Mouse (Mus musculus) hindbrain, embryonic 11.5 days (tissue): ENCODE measurements at regions not wholly inside any gene's neighbourhood (a gene's known extent, or its start where the extent isn't known, plus 50 kb on each side); places are given as distances from the start of the nearest gene placed in this dataset.

Experiments used
- ATAC-seq: fragments of 200-750 bp; cut with Nextera tagmentation; 2 replicates; pipeline ENCODE4 v1.8.0; 2017; ENCODE audit warnings: mild to moderate bottlenecking, moderate TSS enrichment, moderate library complexity; ENCODE audit not compliant: low FRiP score
- DNase-seq: peaks from one replicate; pipeline ENCODE4 v3.0.0-alpha.2; 2015; ENCODE audit warnings: low spot score
- H3K27ac ChIP-seq: fragments of 300-500 bp; sonication (generic); 2 replicates; pipeline ENCODE4 v1.5.1; 2014; ENCODE audit warnings: mild to moderate bottlenecking, low read depth, low read length
- H3K27me3 ChIP-seq: fragments of 300-500 bp; sonication (generic); 2 replicates; pipeline ENCODE4 v1.6.1; 2014; ENCODE audit warnings: mild to moderate bottlenecking, low read length, moderate library complexity, mixed read lengths; ENCODE audit not compliant: control insufficient read depth, insufficient read depth
- H3K36me3 ChIP-seq: fragments of 300-500 bp; sonication (generic); 2 replicates; pipeline ENCODE4 v1.6.1; 2014; ENCODE audit warnings: mild to moderate bottlenecking, low read length, moderate library complexity, mixed read lengths; ENCODE audit not compliant: control insufficient read depth, insufficient read depth
- H3K4me1 ChIP-seq: fragments of 300-500 bp; sonication (generic); replicated peaks from 2 replicates; pipeline ENCODE4 v1.6.1; 2014; ENCODE audit warnings: low read length, mixed read lengths; ENCODE audit not compliant: control insufficient read depth, insufficient read depth
- H3K4me2 ChIP-seq: fragments of 300-500 bp; sonication (generic); replicated peaks from 2 replicates; pipeline ENCODE4 v1.6.1; 2014; ENCODE audit warnings: mild to moderate bottlenecking, low read depth, low read length
- H3K4me3 ChIP-seq: fragments of 300-500 bp; sonication (generic); 2 replicates; pipeline ENCODE4 v1.5.1; 2014; ENCODE audit warnings: low read depth, low read length
- H3K9ac ChIP-seq: fragments of 300-500 bp; sonication (generic); 2 replicates; pipeline ENCODE4 v1.6.1; 2014; ENCODE audit warnings: low read depth, low read length
- H3K9me3 ChIP-seq: fragments of 300-500 bp; sonication (generic); 2 replicates; pipeline ENCODE4 v1.6.1; 2016; ENCODE audit warnings: low read length; ENCODE audit not compliant: control insufficient read depth
- WGBS: fragments of 180-500 bp; shearing (Covaris S2); extraction: QIAGEN DNeasy Blood & Tissue Kit; methylation state at CpG from one replicate; pipeline ENCODE4 v1.1.7; 2014; 5-methylcytosine and 5-hydroxymethylcytosine counted together

DNA sequence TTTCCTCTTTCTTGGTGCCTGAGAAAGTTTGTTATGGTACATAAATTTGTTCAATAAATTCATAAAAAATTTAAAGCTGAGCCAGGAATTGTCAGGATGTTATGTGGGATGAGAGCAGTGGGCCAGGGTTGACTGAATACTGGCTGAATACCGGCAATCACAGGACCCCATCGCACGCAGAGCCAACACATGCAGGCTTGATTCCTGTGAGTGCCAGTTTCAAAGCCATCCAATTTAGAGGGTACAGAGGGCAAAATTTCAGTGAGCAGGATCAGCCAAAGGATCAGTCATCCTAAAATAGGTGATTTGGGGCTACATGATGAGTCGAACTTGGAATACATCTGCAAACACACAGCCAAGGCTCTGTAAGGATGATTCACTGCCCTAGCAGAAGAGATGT lies 583.6 kb upstream of the Nectin3 start:
- 94% methylated on average over 4 of the region's 4 CpGs for WGBS
- no peak overlapping the region for H3K4me2 ChIP-seq
- DNase-seq, result no peak
- H3K36me3 ChIP-seq, result no peaks in the 10 kb centered on the region
- ATAC-seq, result no peak
- H3K9ac ChIP-seq, result no peak overlapping the region
- H3K27ac ChIP-seq, result no peak overlapping the region
- no peaks in the 10 kb centered on the region for H3K9me3 ChIP-seq
- no peak overlapping the region for H3K4me3 ChIP-seq
- H3K27me3 ChIP-seq, result no peaks in the 10 kb centered on the region
- H3K4me1 ChIP-seq, result no peaks in the 10 kb centered on the region

DNA sequence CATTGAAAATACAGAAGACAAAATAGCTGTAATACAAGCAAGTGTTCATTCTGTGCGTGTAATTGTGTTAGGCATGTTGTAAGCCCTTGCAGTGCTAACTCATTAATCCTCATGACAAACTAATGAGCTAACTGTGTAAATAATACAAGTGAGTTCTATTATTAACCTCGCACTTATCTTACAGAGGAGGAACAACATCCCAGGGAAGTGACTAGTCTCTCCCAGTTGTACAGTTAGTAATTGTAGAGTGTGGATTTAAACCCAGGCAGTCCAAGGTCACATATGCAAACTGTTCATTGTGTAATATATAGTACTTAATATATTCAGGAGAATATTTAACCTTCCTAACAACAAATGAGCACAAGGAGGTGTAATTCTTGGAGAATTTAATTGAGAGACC lies 582.0 kb upstream of the Nectin3 start:
- Histone ChIP-seq H3K36me3 (no peaks in the 10 kb centered on the region), H3K9me3 (no peaks in the 10 kb centered on the region), H3K9ac (no peak overlapping the region), H3K4me1 (no peaks in the 10 kb centered on the region), H3K4me3 (no peak overlapping the region), H3K27ac (no peak overlapping the region), H3K27me3 (no peaks in the 10 kb centered on the region), H3K4me2 (no peak overlapping the region)
- WGBS, result 67% methylated on average over 2 of the region's 2 CpGs
- no peak for ATAC-seq
- no peak for DNase-seq

DNA sequence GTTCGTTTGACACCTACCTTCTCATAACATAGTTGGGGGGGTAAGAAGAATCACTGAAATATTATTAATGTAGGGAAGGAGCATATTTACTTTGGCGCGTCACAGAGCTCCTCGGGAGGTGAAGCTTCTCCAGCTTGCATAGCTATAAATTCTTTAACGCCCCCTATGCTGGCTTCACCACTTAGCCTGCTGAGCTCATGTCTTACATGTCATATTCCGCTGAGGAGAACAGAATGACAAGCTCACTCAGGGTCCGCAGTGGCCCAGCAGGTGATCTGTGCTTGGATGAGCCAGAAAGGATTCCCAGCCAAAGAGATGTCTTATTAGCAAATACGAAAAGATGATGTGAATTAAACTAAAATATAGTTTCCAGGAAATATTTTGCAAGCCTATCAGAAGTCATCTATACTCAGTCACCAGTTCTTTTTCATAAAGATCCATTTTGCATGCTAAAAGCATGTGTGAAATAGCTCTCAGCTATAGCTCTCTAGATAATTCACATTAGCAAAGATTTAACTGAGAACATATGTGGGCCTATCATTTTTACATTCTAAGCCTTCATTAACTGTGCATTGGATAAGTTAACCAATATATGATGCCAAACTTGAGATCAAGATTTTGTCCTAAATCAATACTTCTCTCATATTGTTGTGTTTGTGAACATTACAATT lies 561.1 kb upstream of the Nectin3 start:
- WGBS, result 82% methylated on average over 8 of the region's 8 CpGs
- DNase-seq (no peak), ATAC-seq (no peak)
- no peaks in the 10 kb centered on the region for H3K4me1 ChIP-seq
- H3K9me3 ChIP-seq, result no peaks in the 10 kb centered on the region
- H3K27me3 ChIP-seq, result no peaks in the 10 kb centered on the region
- no peak overlapping the region for H3K9ac ChIP-seq
- H3K36me3 ChIP-seq, result no peaks in the 10 kb centered on the region
- no peak overlapping the region for H3K27ac ChIP-seq
- no peak overlapping the region for H3K4me3 ChIP-seq
- H3K4me2 ChIP-seq, result no peak overlapping the region

DNA sequence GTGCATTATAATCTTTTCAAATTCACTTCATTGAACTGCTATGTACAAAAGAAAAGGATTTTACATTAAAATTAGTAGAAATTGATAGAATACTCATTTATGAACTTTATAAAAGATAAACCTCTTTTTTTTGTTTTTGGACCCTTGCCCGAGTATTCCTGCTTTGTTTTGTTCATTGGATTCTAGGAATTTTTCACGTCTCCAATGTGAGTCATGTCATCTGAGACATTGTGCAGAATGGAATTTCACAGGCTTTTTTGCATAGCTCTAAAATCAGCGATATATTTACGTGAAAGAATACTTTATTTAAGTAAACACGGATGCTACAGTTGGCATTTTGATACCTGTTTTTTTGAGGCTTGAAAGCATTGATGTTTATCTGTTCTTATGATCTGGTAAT lies 560.5 kb upstream of the Nectin3 start:
- 84% methylated on average over 5 of the region's 5 CpGs for WGBS
- Histone ChIP-seq H3K9me3 (no peaks in the 10 kb centered on the region), H3K4me1 (no peaks in the 10 kb centered on the region), H3K4me3 (no peak overlapping the region), H3K4me2 (no peak overlapping the region), H3K27ac (no peak overlapping the region), H3K27me3 (no peaks in the 10 kb centered on the region), H3K9ac (no peak overlapping the region), H3K36me3 (no peaks in the 10 kb centered on the region)
- ATAC-seq, result no peak
- no peak for DNase-seq

DNA sequence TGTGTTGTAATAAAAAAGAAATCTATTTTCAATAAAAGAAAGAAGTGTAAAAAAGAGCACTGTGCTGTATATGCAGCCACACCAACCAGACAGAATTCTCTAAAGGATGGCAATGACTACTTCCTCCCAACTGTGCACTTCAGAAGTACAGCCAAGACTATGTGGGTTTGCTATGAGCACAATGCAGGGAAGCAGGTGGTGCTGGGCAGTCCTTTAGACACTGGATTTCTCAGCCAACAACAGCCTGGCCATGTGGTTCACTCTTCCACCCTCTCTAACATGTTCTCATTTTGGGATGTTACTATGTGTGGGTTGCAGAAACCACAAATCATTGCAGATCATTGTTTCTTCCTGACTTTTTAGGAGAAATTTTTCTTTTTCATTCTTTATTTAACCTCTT lies 527.6 kb upstream of the Nectin3 start:
- no peak for DNase-seq
- H3K9me3 ChIP-seq, result no peaks in the 10 kb centered on the region
- no peak overlapping the region for H3K4me2 ChIP-seq
- no peak overlapping the region for H3K9ac ChIP-seq
- no peaks in the 10 kb centered on the region for H3K4me1 ChIP-seq
- no peaks in the 10 kb centered on the region for H3K36me3 ChIP-seq
- H3K4me3 ChIP-seq, result no peak overlapping the region
- no peak overlapping the region for H3K27ac ChIP-seq
- no peak for ATAC-seq
- H3K27me3 ChIP-seq, result no peaks in the 10 kb centered on the region

DNA sequence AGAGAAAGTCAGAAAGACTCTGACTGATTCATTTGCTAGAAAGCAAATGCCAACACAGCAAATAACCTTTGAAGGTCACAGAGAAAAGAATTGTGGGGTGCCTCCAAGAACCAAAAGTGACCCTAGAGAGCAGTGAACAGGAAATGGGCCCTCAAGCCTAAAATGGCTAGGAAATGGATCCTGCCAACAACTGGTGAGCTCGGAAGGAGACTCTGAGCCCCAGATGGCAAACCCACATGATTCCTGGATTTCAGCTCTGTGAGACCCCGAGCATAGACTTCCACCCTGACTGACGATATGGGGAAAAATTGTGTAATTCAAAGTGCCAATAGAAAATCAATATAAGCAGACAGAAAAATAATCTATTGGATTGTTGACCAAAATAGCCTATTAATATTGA lies 519.2 kb upstream of the Nectin3 start:
- ATAC-seq (no peak), DNase-seq (no peak)
- H3K9ac ChIP-seq, result no peak overlapping the region
- H3K36me3 ChIP-seq, result no peaks in the 10 kb centered on the region
- WGBS, result 77% methylated on average over 3 of the region's 3 CpGs
- no peak overlapping the region for H3K4me2 ChIP-seq
- no peaks in the 10 kb centered on the region for H3K27me3 ChIP-seq
- no peaks in the 10 kb centered on the region for H3K4me1 ChIP-seq
- no peak overlapping the region for H3K27ac ChIP-seq
- no peaks in the 10 kb centered on the region for H3K9me3 ChIP-seq
- H3K4me3 ChIP-seq, result no peak overlapping the region

DNA sequence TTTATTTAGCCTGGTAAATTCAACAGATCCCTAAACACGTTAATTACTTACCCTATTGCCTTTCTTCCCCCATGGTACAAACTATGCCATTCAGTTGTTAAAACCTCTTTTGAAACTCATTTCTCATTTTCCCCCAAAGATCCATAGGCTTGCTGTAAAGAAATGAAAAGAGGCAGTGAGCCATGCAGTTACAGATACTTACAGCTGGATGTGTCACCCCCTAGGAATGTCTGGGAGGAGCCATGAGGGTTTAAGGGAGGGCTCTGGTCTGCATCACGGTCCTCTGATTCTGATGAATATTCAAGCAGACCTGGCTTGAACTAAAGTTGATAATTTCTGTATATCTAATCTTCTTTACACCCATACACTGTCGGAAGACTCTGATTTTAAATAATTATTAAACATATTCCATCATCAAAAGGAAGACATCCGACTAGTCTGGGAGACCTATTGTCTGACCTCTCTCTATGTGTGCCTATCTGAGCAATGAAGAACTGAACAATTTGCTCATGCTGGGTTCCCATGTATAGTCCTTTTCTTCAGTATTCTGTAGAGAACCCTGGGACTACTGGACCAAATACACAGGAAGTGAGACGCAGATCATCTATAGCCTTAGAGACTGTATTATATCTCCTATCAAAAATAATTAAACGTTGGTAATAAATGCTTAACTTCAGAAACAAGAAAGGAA lies 484.7 kb upstream of the Nectin3 start:
- no peak overlapping the region for H3K4me3 ChIP-seq
- WGBS, result 63% methylated on average over 6 of the region's 6 CpGs
- H3K4me1 ChIP-seq, result no peaks in the 10 kb centered on the region
- H3K4me2 ChIP-seq, result no peak overlapping the region
- H3K27ac ChIP-seq, result no peak overlapping the region
- H3K9ac ChIP-seq, result no peak overlapping the region
- H3K27me3 ChIP-seq, result no peaks in the 10 kb centered on the region
- peak; percentile 16 for DNase-seq
- peak; percentile 84 for ATAC-seq
- no peaks in the 10 kb centered on the region for H3K9me3 ChIP-seq
- H3K36me3 ChIP-seq, result no peaks in the 10 kb centered on the region

DNA sequence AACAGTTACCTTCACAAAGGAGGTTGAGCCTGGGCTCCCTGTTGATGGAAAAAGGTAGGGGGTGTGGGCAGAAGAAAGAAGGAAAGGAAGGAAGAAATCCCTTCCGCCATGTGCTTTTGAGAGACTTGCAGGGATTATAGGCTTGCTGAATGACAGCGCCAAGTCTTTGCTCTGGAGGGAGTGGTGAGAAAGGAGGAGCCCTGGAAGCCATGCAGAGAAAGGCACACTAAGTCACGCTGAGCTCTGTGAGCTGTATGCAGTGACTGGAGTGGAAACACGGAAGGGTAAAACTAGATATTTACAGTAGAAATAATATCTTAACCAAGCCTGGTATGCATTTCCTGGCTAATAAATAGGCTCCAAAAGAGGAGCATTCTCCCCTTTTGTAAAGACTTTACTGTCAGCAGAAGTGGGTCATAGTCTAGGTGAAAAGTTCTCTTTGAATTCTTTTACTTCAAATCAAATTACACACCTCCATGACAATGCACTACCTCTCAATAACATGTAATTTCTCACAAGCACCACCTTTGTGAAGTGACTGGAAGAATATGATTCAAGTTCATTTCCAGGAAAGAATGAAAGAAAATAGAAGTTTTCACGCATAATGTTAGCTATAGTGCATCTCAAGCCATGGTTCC lies 484.1 kb upstream of the Nectin3 start:
- H3K27me3 ChIP-seq, result no peaks in the 10 kb centered on the region
- 64% methylated on average over 5 of the region's 5 CpGs for WGBS
- ATAC-seq (peak; percentile 19; the same call in 1 of the 2 replicates), DNase-seq (no peak)
- H3K27ac ChIP-seq, result no peak overlapping the region
- H3K4me3 ChIP-seq, result no peak overlapping the region
- no peaks in the 10 kb centered on the region for H3K9me3 ChIP-seq
- no peak overlapping the region for H3K9ac ChIP-seq
- no peak overlapping the region for H3K4me2 ChIP-seq
- H3K4me1 ChIP-seq, result no peaks in the 10 kb centered on the region
- no peaks in the 10 kb centered on the region for H3K36me3 ChIP-seq

DNA sequence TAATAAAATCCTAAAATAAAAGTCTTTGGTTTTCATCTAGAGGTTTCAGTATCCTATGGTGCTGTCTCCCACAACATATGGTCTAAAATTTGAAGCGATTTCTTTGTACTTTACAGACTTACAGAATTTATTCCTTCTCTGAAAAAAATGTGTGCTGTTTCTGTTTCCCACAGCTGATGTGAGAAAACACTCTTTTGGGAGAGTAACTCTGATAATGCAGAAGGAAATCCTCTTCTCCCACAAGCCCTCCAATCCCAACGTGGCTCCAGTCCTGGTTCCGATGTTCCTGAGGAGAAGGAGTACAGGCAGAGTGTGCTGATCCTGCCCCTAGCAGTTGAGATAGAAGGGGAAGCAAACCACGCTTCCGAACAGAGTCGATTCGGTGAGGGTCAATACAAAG lies 467.4 kb upstream of the Nectin3 start:
- Histone ChIP-seq H3K36me3 (no peaks in the 10 kb centered on the region), H3K4me1 (no peaks in the 10 kb centered on the region), H3K27ac (no peak overlapping the region), H3K9ac (no peak overlapping the region), H3K4me2 (no peak overlapping the region), H3K27me3 (no peaks in the 10 kb centered on the region), H3K4me3 (no peak overlapping the region), H3K9me3 (no peaks in the 10 kb centered on the region)
- no peak for DNase-seq
- 90% methylated on average over 7 of the region's 7 CpGs for WGBS
- no peak for ATAC-seq
